9 mouse cellular contexts compared by ENCODE assay signal in genomic region chr4:57675387-57675786, GRCm38 (mm10). TPM values are rescaled to one million over a fixed set of nuclear protein-coding genes. Genes with fewer than 3 reads are reported as not detected.
A peak's percentile ranks its signal among the peaks of the same experiment; 100 is the strongest.
DNase-seq lines count a peak whose midpoint lies in the region; ATAC-seq and TF ChIP-seq lines count a peak whose summit lies in the region.
"Had no signal": no experiment of that assay in that cellular context is flagged by ENCODE, and none has a peak within 500 bp of the region (broad histone marks: within the 10 kb centered on the region; RNA-seq: fewer than 3 reads in every experiment).

No protein-coding gene starts in this region.

- H3K4me2 ChIP-seq in hindbrain, postnatal 0 days (ENCODE audit: low read depth, low read length): peak overlapping the region; percentile 35
- peak overlapping the region; percentile 50 for H3K4me2 ChIP-seq in liver, embryonic 12.5 days

- ATAC-seq in hindbrain, postnatal 0 days: peak; percentile 36; the same call in 1 of the 2 replicates
- peak; percentile 52; the same call in 1 of the 2 replicates for ATAC-seq in liver, embryonic 12.5 days

- no peaks in the 10 kb centered on the region for H3K9me3 ChIP-seq in hindbrain, postnatal 0 days (ENCODE audit: low read length)
- no peaks in the 10 kb centered on the region for H3K9me3 ChIP-seq in liver, embryonic 12.5 days (replicated peaks)

- H3K27ac ChIP-seq in hindbrain, postnatal 0 days: no peak overlapping the region
- no peak overlapping the region for H3K27ac ChIP-seq in liver, embryonic 12.5 days

- no peak overlapping the region for H3K9ac ChIP-seq in hindbrain, postnatal 0 days (replicated peaks; ENCODE audit: low read length)
- no peak overlapping the region for H3K9ac ChIP-seq in liver, embryonic 12.5 days

- no peak for TF ChIP-seq CTCF in hindbrain, postnatal 0 days (IDR thresholded peaks at IDR 0.05; ENCODE audit: low read depth)

- intact Hi-C loops in gastrocnemius, postnatal 14 days (cut with DNase I; ENCODE audit: low total_unique reads): no loop called here

- whole genome bisulfite sequencing in hindbrain, postnatal 0 days: 3% methylated on average over 13 of the region's 13 CpGs
- WGBS in liver, embryonic 12.5 days (ENCODE audit: insufficient replicate concordance): under 1% methylated on average over 13 of the region's 13 CpGs

- no peaks in the 10 kb centered on the region for H3K27me3 ChIP-seq in hindbrain, postnatal 0 days (ENCODE audit: insufficient read depth, low read length)
- no peaks in the 10 kb centered on the region; the same call in 1 of the 2 replicates for H3K27me3 ChIP-seq in liver, embryonic 12.5 days (replicated peaks)

- peak; percentile 46 for DNase-seq in urinary bladder, postnatal 14 days (ENCODE audit: low spot score)
- no peak for DNase-seq in urinary bladder, adult 2 months (ENCODE audit: low spot score)
- peak; percentile 75 for DNase-seq in gastrocnemius, postnatal 14 days
- DNase-seq in hindbrain, postnatal 0 days (ENCODE audit: low spot score): peak; percentile 18
- DNase-seq in neural tube, embryonic 10.5 days (ENCODE audit: extremely low spot score, low spot score): peak; percentile 57
- peak; percentile 72 for DNase-seq in thymus, postnatal 25 days
- no peak for DNase-seq in layer of hippocampus, postnatal 25 days (ENCODE audit: extremely low spot score in 1 of 2, low spot score in 1 of 2)

- no peak overlapping the region for H3K4me3 ChIP-seq in hindbrain, postnatal 0 days (ENCODE audit: low read length)
- H3K4me3 ChIP-seq in liver, embryonic 12.5 days: peak overlapping the region; percentile 19; the same call in 1 of the 2 replicates

- H3K36me3 ChIP-seq in hindbrain, postnatal 0 days (ENCODE audit: insufficient read depth, low read length): no peaks in the 10 kb centered on the region
- no peaks in the 10 kb centered on the region for H3K36me3 ChIP-seq in liver, embryonic 12.5 days
- H3K36me3 ChIP-seq: G1E had no signal

- H3K4me1 ChIP-seq in hindbrain, postnatal 0 days (ENCODE audit: insufficient read depth, low read length): 0 out of 2 replicates have a peak, but pooled peaks cover 3% of the 10 kb centered on the region
- peaks cover 11% of the 10 kb centered on the region; the same call in 1 of the 2 replicates for H3K4me1 ChIP-seq in liver, embryonic 12.5 days

RNA-seq across cellular contexts. Expression of gene Akap2, which starts 42.1 kb away (rescaled TPM):
- 37.8 and 49.2 TPM in 2 replicates for polyA plus RNA-seq in urinary bladder, adult 2 months (2012; rRNA removed)
- total RNA-seq in gastrocnemius, postnatal 14 days (2021): 10 to 100 TPM; 36.1 to 37.1 TPM
- 19.3 and 37.7 TPM in 2 replicates for total RNA-seq in hindbrain, postnatal 0 days (2014; rRNA removed)
- 11.5 and 13.4 TPM in 2 replicates for polyA plus RNA-seq in hindbrain, postnatal 0 days (2015; fragmentation: Nextera tagmentation; extraction: Ambion mirVana)
- polyA plus RNA-seq in liver, embryonic 12.5 days (2016; fragmentation: Nextera tagmentation; extraction: Ambion mirVana): 1.7 and 2.5 TPM in 2 replicates
- 10 to 100 TPM; 42.3 to 42.5 TPM for total RNA-seq in layer of hippocampus, postnatal 25 days (2021)
- polyA plus RNA-seq: G1E had no signal

Comparison
In these comparisons a context has a peak if more than half of its experiments do, and no peak if none do; other contexts are left out.
1. DNase-seq: peak in urinary bladder, postnatal 14 days (single experiment), gastrocnemius, postnatal 14 days (single experiment), hindbrain, postnatal 0 days (single experiment), neural tube, embryonic 10.5 days (single experiment) and thymus, postnatal 25 days (single experiment); none in urinary bladder, adult 2 months (single experiment) and layer of hippocampus, postnatal 25 days (0 of 2).